Mouse (Mus musculus): ENCODE data around the gene Slc35c1. TPM values are rescaled to one million over a fixed set of nuclear protein-coding genes. Genes with fewer than 3 reads are reported as not detected.

The Slc35c1 gene
- polyA plus RNA-seq, 1 experiment from 2014 or later = 11.9 TPM

- H3K27ac ChIP-seq (replicated peaks; ENCODE audit: low read depth, low read length) = 0 out of 2 replicates have a peak overlapping the region, but pooled peaks have one; percentile 71
- no peaks in the 10 kb centered on the region for H3K27me3 ChIP-seq (ENCODE audit: control insufficient read depth, insufficient read depth, low read length)
- no peak for DNase-seq
- ATAC-seq (ENCODE audit: low FRiP score, low TSS enrichment) = no peak
- peak overlapping the region; percentile 60; the same call in 1 of the 2 replicates for H3K4me3 ChIP-seq (replicated peaks; ENCODE audit: low read depth, low read length)
- H3K4me2 ChIP-seq (ENCODE audit: low read length) = peak overlapping the region; percentile 88
- H3K36me3 ChIP-seq (ENCODE audit: control insufficient read depth, insufficient read depth, low read length) = no peaks in the 10 kb centered on the region
- H3K4me1 ChIP-seq (ENCODE audit: control insufficient read depth, insufficient read depth, low read length) = peaks cover 36% of the 10 kb centered on the region
- H3K9me3 ChIP-seq (ENCODE audit: control insufficient read depth, low read length) = no peaks in the 10 kb centered on the region
- WGBS = 58% methylated on average over 6 of the region's 6 CpGs
- H3K9ac ChIP-seq (replicated peaks; ENCODE audit: low read length) = peak overlapping the region; percentile 46
Observed at GRCm38 (mm10) chr2:92435023-92435422, 25.3 kb downstream of the Slc35c1 start.

GRCm38 (mm10) chr2:92434375-92434745 is 26.0 kb downstream of the Slc35c1 start:
- Histone ChIP-seq H3K9ac (replicated peaks; ENCODE audit: low read length) (peak overlapping the region; percentile 46), H3K4me3 (replicated peaks; ENCODE audit: low read depth, low read length) (peak overlapping the region; percentile 60), H3K9me3 (ENCODE audit: control insufficient read depth, low read length) (no peaks in the 10 kb centered on the region), H3K4me2 (ENCODE audit: low read length) (peak overlapping the region; percentile 88), H3K36me3 (ENCODE audit: control insufficient read depth, insufficient read depth, low read length) (no peaks in the 10 kb centered on the region), H3K27me3 (ENCODE audit: control insufficient read depth, insufficient read depth, low read length) (no peaks in the 10 kb centered on the region), H3K4me1 (ENCODE audit: control insufficient read depth, insufficient read depth, low read length) (peaks cover 36% of the 10 kb centered on the region), H3K27ac (replicated peaks; ENCODE audit: low read depth, low read length) (peak overlapping the region; percentile 71)
- DNase-seq (no peak), ATAC-seq (ENCODE audit: low FRiP score, low TSS enrichment) (no peak)
- WGBS = 6% methylated on average over 12 of the region's 12 CpGs

- Histone ChIP-seq H3K27me3 (ENCODE audit: control insufficient read depth, insufficient read depth, low read length) (no peaks in the 10 kb centered on the region), H3K4me2 (ENCODE audit: low read length) (peak within 1 kb of the TSS; percentile 88), H3K9me3 (ENCODE audit: control insufficient read depth, low read length) (no peaks in the 10 kb centered on the region), H3K4me3 (replicated peaks; ENCODE audit: low read depth, low read length) (peak within 1 kb of the TSS; percentile 60), H3K36me3 (ENCODE audit: control insufficient read depth, insufficient read depth, low read length) (no peaks in the 10 kb centered on the region), H3K9ac (replicated peaks; ENCODE audit: low read length) (peak within 1 kb of the TSS; percentile 55), H3K4me1 (ENCODE audit: control insufficient read depth, insufficient read depth, low read length) (peaks cover 36% of the 10 kb centered on the region), H3K27ac (replicated peaks; ENCODE audit: low read depth, low read length) (peak within 1 kb of the TSS; percentile 71)
- ATAC-seq (ENCODE audit: low FRiP score, low TSS enrichment) (peak; percentile 98), DNase-seq (peak; percentile 99)
- WGBS = under 1% methylated on average over 76 of the region's 76 CpGs
Observed at GRCm38 (mm10) chr2:92433578-92434374, 26.6 kb downstream of the Slc35c1 start, which contains the start of gene Cry2. Cry2 (minus strand) TSS chr2:92434043.

- ATAC-seq (ENCODE audit: low FRiP score, low TSS enrichment) = no peak
- DNase-seq = peak; percentile 49
- 30% methylated on average over 17 of the region's 17 CpGs for WGBS
- H3K9ac ChIP-seq (replicated peaks; ENCODE audit: low read length) = peak overlapping the region; percentile 55
- H3K4me2 ChIP-seq (ENCODE audit: low read length) = peak overlapping the region; percentile 88
- no peaks in the 10 kb centered on the region for H3K27me3 ChIP-seq (ENCODE audit: control insufficient read depth, insufficient read depth, low read length)
- H3K36me3 ChIP-seq (ENCODE audit: control insufficient read depth, insufficient read depth, low read length) = no peaks in the 10 kb centered on the region
- peaks cover 36% of the 10 kb centered on the region for H3K4me1 ChIP-seq (ENCODE audit: control insufficient read depth, insufficient read depth, low read length)
- H3K4me3 ChIP-seq (replicated peaks; ENCODE audit: low read depth, low read length) = peak overlapping the region; percentile 60
- peak overlapping the region; percentile 86 for H3K27ac ChIP-seq (replicated peaks; ENCODE audit: low read depth, low read length)
- no peaks in the 10 kb centered on the region for H3K9me3 ChIP-seq (ENCODE audit: control insufficient read depth, low read length)
Observed at GRCm38 (mm10) chr2:92432299-92433295, 27.7 kb downstream of the Slc35c1 start.

- no peaks in the 10 kb centered on the region for H3K9me3 ChIP-seq (ENCODE audit: control insufficient read depth, low read length)
- H3K4me3 ChIP-seq (replicated peaks; ENCODE audit: low read depth, low read length) = peak overlapping the region; percentile 60
- no peaks in the 10 kb centered on the region for H3K36me3 ChIP-seq (ENCODE audit: control insufficient read depth, insufficient read depth, low read length)
- H3K27me3 ChIP-seq (ENCODE audit: control insufficient read depth, insufficient read depth, low read length) = no peaks in the 10 kb centered on the region
- ATAC-seq (ENCODE audit: low FRiP score, low TSS enrichment) = no peak
- H3K27ac ChIP-seq (replicated peaks; ENCODE audit: low read depth, low read length) = peak overlapping the region; percentile 86
- WGBS = 12% methylated on average over 11 of the region's 11 CpGs
- peak overlapping the region; percentile 88 for H3K4me2 ChIP-seq (ENCODE audit: low read length)
- DNase-seq = peak; percentile 62
- H3K4me1 ChIP-seq (ENCODE audit: control insufficient read depth, insufficient read depth, low read length) = peaks cover 38% of the 10 kb centered on the region
- H3K9ac ChIP-seq (replicated peaks; ENCODE audit: low read length) = peak overlapping the region; percentile 55
Observed at GRCm38 (mm10) chr2:92431611-92432179, 28.6 kb downstream of the Slc35c1 start.

- H3K4me3 ChIP-seq (replicated peaks; ENCODE audit: low read depth, low read length) = peak overlapping the region; percentile 60
- peaks cover 5% of the 10 kb centered on the region; the same call in 1 of the 2 replicates for H3K36me3 ChIP-seq (ENCODE audit: control insufficient read depth, insufficient read depth, low read length)
- WGBS = 52% methylated on average over 21 of the region's 21 CpGs
- H3K9ac ChIP-seq (replicated peaks; ENCODE audit: low read length) = peak overlapping the region; percentile 55
- H3K4me1 ChIP-seq (ENCODE audit: control insufficient read depth, insufficient read depth, low read length) = peaks cover 39% of the 10 kb centered on the region
- no peaks in the 10 kb centered on the region for H3K9me3 ChIP-seq (ENCODE audit: control insufficient read depth, low read length)
- H3K27ac ChIP-seq (replicated peaks; ENCODE audit: low read depth, low read length) = peak overlapping the region; percentile 86
- H3K4me2 ChIP-seq (ENCODE audit: low read length) = peak overlapping the region; percentile 88
- H3K27me3 ChIP-seq (ENCODE audit: control insufficient read depth, insufficient read depth, low read length) = no peaks in the 10 kb centered on the region
- DNase-seq = peak; percentile 76
- peak; percentile 29; the same call in 1 of the 2 replicates for ATAC-seq (ENCODE audit: low FRiP score, low TSS enrichment)
Observed at GRCm38 (mm10) chr2:92430723-92431541, 29.4 kb downstream of the Slc35c1 start.

- no peak overlapping the region for H3K4me2 ChIP-seq (ENCODE audit: low read length)
- WGBS = 85% methylated on average over 2 of the region's 2 CpGs
- H3K27me3 ChIP-seq (ENCODE audit: control insufficient read depth, insufficient read depth, low read length) = no peaks in the 10 kb centered on the region
- no peak overlapping the region for H3K9ac ChIP-seq (replicated peaks; ENCODE audit: low read length)
- no peak overlapping the region for H3K4me3 ChIP-seq (replicated peaks; ENCODE audit: low read depth, low read length)
- peaks cover 7% of the 10 kb centered on the region; the same call in 1 of the 2 replicates for H3K36me3 ChIP-seq (ENCODE audit: control insufficient read depth, insufficient read depth, low read length)
- H3K9me3 ChIP-seq (ENCODE audit: control insufficient read depth, low read length) = no peaks in the 10 kb centered on the region
- no peak for DNase-seq
- peaks cover 47% of the 10 kb centered on the region for H3K4me1 ChIP-seq (ENCODE audit: control insufficient read depth, insufficient read depth, low read length)
- no peak overlapping the region for H3K27ac ChIP-seq (replicated peaks; ENCODE audit: low read depth, low read length)
- ATAC-seq (ENCODE audit: low FRiP score, low TSS enrichment) = no peak
Observed at GRCm38 (mm10) chr2:92430089-92430488, 30.2 kb downstream of the Slc35c1 start.

Measured in midbrain, embryonic 14.5 days (tissue).